7 mouse cellular contexts compared by ENCODE assay signal in genomic region chr3:117869324-117869715, GRCm38 (mm10). TPM values are rescaled to one million over a fixed set of nuclear protein-coding genes. Genes with fewer than 3 reads are reported as not detected.
DNase-seq lines count a peak whose midpoint lies in the region; ATAC-seq and TF ChIP-seq lines count a peak whose summit lies in the region.

No protein-coding gene starts in this region.

- H3K36me3 ChIP-seq in lung, postnatal 0 days (ENCODE audit: insufficient read depth, low read length), result no peaks in the 10 kb centered on the region
- H3K36me3 ChIP-seq in forebrain, embryonic 14.5 days (ENCODE audit: control insufficient read depth, insufficient read depth, low read length), result no peaks in the 10 kb centered on the region
- H3K36me3 ChIP-seq in limb, embryonic 12.5 days, result no peaks in the 10 kb centered on the region
- H3K36me3 ChIP-seq in stomach, embryonic 15.5 days, result no peaks in the 10 kb centered on the region

- WGBS in lung, postnatal 0 days, result 3% methylated on average over 2 of the region's 2 CpGs
- WGBS in forebrain, embryonic 14.5 days, result 40% methylated on average over 2 of the region's 2 CpGs
- 30% methylated on average over 2 of the region's 2 CpGs for WGBS in limb, embryonic 12.5 days
- 8% methylated on average over 2 of the region's 2 CpGs for WGBS in stomach, embryonic 15.5 days

- H3K9me3 ChIP-seq in lung, postnatal 0 days (ENCODE audit: low read length), result no peaks in the 10 kb centered on the region
- no peaks in the 10 kb centered on the region for H3K9me3 ChIP-seq in forebrain, embryonic 14.5 days (replicated peaks; ENCODE audit: control insufficient read depth, low read length)
- H3K9me3 ChIP-seq in limb, embryonic 12.5 days, result no peaks in the 10 kb centered on the region
- no peaks in the 10 kb centered on the region for H3K9me3 ChIP-seq in stomach, embryonic 15.5 days

- H3K4me3 ChIP-seq in lung, postnatal 0 days (ENCODE audit: low read depth, low read length), result peak overlapping the region; percentile 56
- H3K4me3 ChIP-seq in forebrain, embryonic 14.5 days (ENCODE audit: low read depth, low read length), result peak overlapping the region; percentile 52
- peak overlapping the region; percentile 57 for H3K4me3 ChIP-seq in limb, embryonic 12.5 days (replicated peaks)
- H3K4me3 ChIP-seq in stomach, embryonic 15.5 days (replicated peaks), result peak overlapping the region; percentile 68

- TF ChIP-seq CTCF in lung, postnatal 0 days (IDR thresholded peaks at IDR 0.05), result no peak

- ATAC-seq in lung, postnatal 0 days, result no peak
- no peak for ATAC-seq in forebrain, embryonic 14.5 days
- ATAC-seq in limb, embryonic 12.5 days (ENCODE audit: insufficient number of reproducible peaks, insufficient read depth, low FRiP score, low TSS enrichment, low read depth), result no peak
- no peak for ATAC-seq in stomach, embryonic 15.5 days (ENCODE audit: insufficient read depth, low FRiP score, low read depth)

- no peak for DNase-seq in lung, postnatal 0 days (ENCODE audit: low spot score)
- DNase-seq in lung, postnatal 36 days, result no peak
- DNase-seq in forebrain, embryonic 14.5 days (ENCODE audit: low spot score), result no peak
- no peak for DNase-seq in frontal cortex, postnatal 25 days (ENCODE audit: low spot score in 2 of 2)
- DNase-seq in layer of hippocampus, adult 18-20 months (ENCODE audit: low spot score in 2 of 2), result no peak

- H3K4me1 ChIP-seq in lung, postnatal 0 days (ENCODE audit: insufficient read depth, low read depth, low read length), result peaks cover 5% of the 10 kb centered on the region; the same call in 1 of the 2 replicates
- no peaks in the 10 kb centered on the region for H3K4me1 ChIP-seq in forebrain, embryonic 14.5 days (ENCODE audit: control insufficient read depth, insufficient read depth, low read length)
- no peaks in the 10 kb centered on the region for H3K4me1 ChIP-seq in limb, embryonic 12.5 days (replicated peaks)
- H3K4me1 ChIP-seq in stomach, embryonic 15.5 days, result 0 out of 2 replicates have a peak, but pooled peaks cover 5% of the 10 kb centered on the region

- no peaks in the 10 kb centered on the region for H3K27me3 ChIP-seq in lung, postnatal 0 days (replicated peaks; ENCODE audit: insufficient read depth, low read length)
- no peaks in the 10 kb centered on the region for H3K27me3 ChIP-seq in forebrain, embryonic 14.5 days (replicated peaks; ENCODE audit: control insufficient read depth, insufficient read depth, low read length)
- no peaks in the 10 kb centered on the region for H3K27me3 ChIP-seq in limb, embryonic 12.5 days
- no peaks in the 10 kb centered on the region for H3K27me3 ChIP-seq in stomach, embryonic 15.5 days (replicated peaks)

- peak overlapping the region; percentile 73 for H3K4me2 ChIP-seq in lung, postnatal 0 days (replicated peaks; ENCODE audit: low read depth, low read length)
- peak overlapping the region; percentile 77 for H3K4me2 ChIP-seq in forebrain, embryonic 14.5 days (ENCODE audit: low read length)
- peak overlapping the region; percentile 58 for H3K4me2 ChIP-seq in limb, embryonic 12.5 days
- H3K4me2 ChIP-seq in stomach, embryonic 15.5 days, result peak overlapping the region; percentile 73

- H3K9ac ChIP-seq in lung, postnatal 0 days (replicated peaks; ENCODE audit: low read depth), result peak overlapping the region; percentile 65
- peak overlapping the region; percentile 71 for H3K9ac ChIP-seq in forebrain, embryonic 14.5 days (ENCODE audit: low read length)
- H3K9ac ChIP-seq in limb, embryonic 12.5 days (replicated peaks), result peak overlapping the region; percentile 69
- H3K9ac ChIP-seq in stomach, embryonic 15.5 days, result peak overlapping the region; percentile 74; the same call in 1 of the 2 replicates

- TF ChIP-seq EP300 in lung, postnatal 0 days (IDR thresholded peaks at IDR 0.05), result no peak

- H3K27ac ChIP-seq in lung, postnatal 0 days (ENCODE audit: low read length), result peak overlapping the region; percentile 91
- H3K27ac ChIP-seq in forebrain, embryonic 14.5 days (ENCODE audit: low read depth, low read length), result no peak overlapping the region
- peak overlapping the region; percentile 66 for H3K27ac ChIP-seq in limb, embryonic 12.5 days
- H3K27ac ChIP-seq in stomach, embryonic 15.5 days, result peak overlapping the region; percentile 72

RNA-seq across cellular contexts. Expression of gene Snx7, which starts 0.6 kb away (rescaled TPM):
- 70.9 and 119 TPM in 2 replicates for polyA plus RNA-seq in lung, postnatal 0 days (2015; fragmentation: Nextera tagmentation; extraction: Ambion mirVana)
- polyA plus RNA-seq in forebrain, embryonic 14.5 days (2014; fragmentation: Nextera tagmentation; extraction: Ambion mirVana), result 13.0 and 15.8 TPM in 2 replicates
- polyA plus RNA-seq in limb, embryonic 12.5 days (2016; fragmentation: Nextera tagmentation; extraction: Ambion mirVana), result 15.7 and 16.4 TPM in 2 replicates
- 37.7 and 44.2 TPM in 2 replicates for polyA plus RNA-seq in stomach, embryonic 15.5 days (2015; fragmentation: Nextera tagmentation; extraction: Ambion mirVana)
- total RNA-seq in layer of hippocampus, adult 18-20 months (2021), result 10 to 100 TPM; 13.9 to 14.1 TPM
